Mouse (Mus musculus) T-helper 17 cell (primary cell): ENCODE results near the gene Efemp2.

Experiments
- in situ Hi-C, 2 experiments: fragments of 300-600 bp; cut with MboI, MseI; formaldehyde crosslinking; loops; 1 replicate in 1 of 2; 2 replicates in 1 of 2; pipeline ENCODE4 v1.15.1; 2025; ENCODE audit warnings: high pct_unique_total_duplicates in 2 of 2

Gene Efemp2

GRCm38 (mm10) chr19:5473720-5474119 lies at the start of gene Efemp2:
TSS of gene Efemp2 (plus strand) at chr19:5473954.
- in situ Hi-C loops = no loop called here

- in situ Hi-C loops = no loop called here
Measured at GRCm38 (mm10) chr19:5424092-5424781, 49.5 kb upstream of the Efemp2 start.

- in situ Hi-C loops = loop anchor here in 1 of 2 experiments (25.0 kb wide), 1 partner anchor 1713 kb away; the partner anchor contains the start of gene 1810055G02Rik
Measured at GRCm38 (mm10) chr19:5424782-5425741, 48.7 kb upstream of the Efemp2 start, which contains the start of the genes Drap1 and AI837181. TSS of gene Drap1 (minus strand) at chr19:5424979. TSS of gene AI837181 (plus strand) at chr19:5425144.

- in situ Hi-C loops = loop anchor here in 1 of 2 experiments (25.0 kb wide), 1 partner anchor 1714 kb away; the partner anchor contains the start of gene 1810055G02Rik
Measured at GRCm38 (mm10) chr19:5425906-5426565, 47.7 kb upstream of the Efemp2 start.

GRCm38 (mm10) chr19:5426640-5427290 lies 47.0 kb upstream of the Efemp2 start:
- in situ Hi-C loops = loop anchor here in 1 of 2 experiments (25.0 kb wide), 1 partner anchor 1714 kb away; the partner anchor contains the start of gene 1810055G02Rik

GRCm38 (mm10) chr19:5428083-5428482 lies 45.7 kb upstream of the Efemp2 start:
- in situ Hi-C loops = loop anchor here in 1 of 2 experiments (25.0 kb wide), 1 partner anchor 1716 kb away; the partner anchor contains the start of gene 1810055G02Rik

- in situ Hi-C loops = loop anchor here in 1 of 2 experiments (25.0 kb wide), 1 partner anchor 1717 kb away; the partner anchor contains the start of gene 1810055G02Rik
Measured at GRCm38 (mm10) chr19:5429219-5429618, 44.5 kb upstream of the Efemp2 start.

GRCm38 (mm10) chr19:5429806-5430205 lies 43.9 kb upstream of the Efemp2 start:
- in situ Hi-C loops = loop anchor here in 1 of 2 experiments (25.0 kb wide), 1 partner anchor 1718 kb away; the partner anchor contains the start of gene 1810055G02Rik

GRCm38 (mm10) chr19:5430408-5430807 lies 43.3 kb upstream of the Efemp2 start:
- in situ Hi-C loops = loop anchor here in 1 of 2 experiments (25.0 kb wide), 1 partner anchor 1718 kb away; the partner anchor contains the start of gene 1810055G02Rik

- in situ Hi-C loops = loop anchor here in 1 of 2 experiments (25.0 kb wide), 1 partner anchor 1720 kb away; the partner anchor contains the start of gene 1810055G02Rik
Measured at GRCm38 (mm10) chr19:5431911-5432464, 41.8 kb upstream of the Efemp2 start.

GRCm38 (mm10) chr19:5432992-5433852 lies 40.5 kb upstream of the Efemp2 start:
- in situ Hi-C loops = loop anchor here in 1 of 2 experiments (25.0 kb wide), 1 partner anchor 1721 kb away; the partner anchor contains the start of gene 1810055G02Rik

GRCm38 (mm10) chr19:5433951-5434350 lies 39.8 kb upstream of the Efemp2 start:
- in situ Hi-C loops = loop anchor here in 1 of 2 experiments (25.0 kb wide), 1 partner anchor 1722 kb away; the partner anchor contains the start of gene 1810055G02Rik

- in situ Hi-C loops = loop anchor here in 1 of 2 experiments (25.0 kb wide), 1 partner anchor 1732 kb away; the partner anchor contains the start of gene 1810055G02Rik
Measured at GRCm38 (mm10) chr19:5444371-5444908, 29.3 kb upstream of the Efemp2 start.

GRCm38 (mm10) chr19:5444954-5445353 lies 28.8 kb upstream of the Efemp2 start:
- in situ Hi-C loops = loop anchor here in 1 of 2 experiments (5.0 to 25.0 kb wide), 2 partner anchors 38 to 1733 kb away; partner anchors contain the start of gene 1810055G02Rik

GRCm38 (mm10) chr19:5445747-5446146 lies 28.0 kb upstream of the Efemp2 start:
- in situ Hi-C loops = loop anchor here in 1 of 2 experiments (5.0 to 25.0 kb wide), 2 partner anchors 38 to 1733 kb away; partner anchors contain the start of gene 1810055G02Rik

GRCm38 (mm10) chr19:5447515-5448353 lies 26.0 kb upstream of the Efemp2 start, which contains the start of gene Fosl1:
TSS of gene Fosl1 (plus strand) at chr19:5447547.
- in situ Hi-C loops = loop anchor here in 1 of 2 experiments (5.0 to 25.0 kb wide), 2 partner anchors 40 to 1735 kb away; partner anchors contain the start of gene 1810055G02Rik
